Comparison of ENCODE assay signal across 15 mouse cellular contexts in genomic region chr12:55939281-55940142, GRCm38 (mm10).
DNase-seq lines count a peak whose midpoint lies in the region; ATAC-seq and TF ChIP-seq lines count a peak whose summit lies in the region.
"Had no signal": no experiment of that assay in that cellular context is flagged by ENCODE, and none has a peak within 500 bp of the region (broad histone marks: within the 10 kb centered on the region; RNA-seq: fewer than 3 reads in every experiment).

No protein-coding gene starts in this region.

- H3K4me2 ChIP-seq in hindbrain, embryonic 16.5 days (ENCODE audit: low read length) = peak overlapping the region; percentile 28; the same call in 1 of the 2 replicates
- H3K4me2 ChIP-seq in midbrain, postnatal 0 days (ENCODE audit: low read depth, low read length, poor library complexity, severe bottlenecking) = no peak overlapping the region
- H3K4me2 ChIP-seq: embryonic facial prominence, embryonic 13.5 days; stomach, embryonic 15.5 days had no signal

- no peaks in the 10 kb centered on the region for H3K9me3 ChIP-seq in hindbrain, embryonic 16.5 days (ENCODE audit: control insufficient read depth, low read length)
- no peaks in the 10 kb centered on the region for H3K9me3 ChIP-seq in midbrain, postnatal 0 days (ENCODE audit: low read length)
- H3K9me3 ChIP-seq: embryonic facial prominence, embryonic 13.5 days; stomach, embryonic 15.5 days had no signal

- 0 out of 2 replicates have a peak, but pooled peaks cover 4% of the 10 kb centered on the region for H3K27me3 ChIP-seq in hindbrain, embryonic 16.5 days (replicated peaks; ENCODE audit: control insufficient read depth, insufficient read depth, low read length)
- no peaks in the 10 kb centered on the region for H3K27me3 ChIP-seq in midbrain, postnatal 0 days (ENCODE audit: insufficient read depth, low read length)
- H3K27me3 ChIP-seq: embryonic facial prominence, embryonic 13.5 days; Patski; stomach, embryonic 15.5 days had no signal

- no peak overlapping the region for H3K9ac ChIP-seq in hindbrain, embryonic 16.5 days (ENCODE audit: low read depth, low read length)
- no peak overlapping the region for H3K9ac ChIP-seq in midbrain, postnatal 0 days (replicated peaks; ENCODE audit: low read length, poor library complexity, severe bottlenecking)
- H3K9ac ChIP-seq: embryonic facial prominence, embryonic 13.5 days; stomach, embryonic 15.5 days had no signal

- peak overlapping the region; percentile 63; the same call in 1 of the 2 replicates for H3K27ac ChIP-seq in hindbrain, embryonic 16.5 days (ENCODE audit: low read depth, low read length)
- H3K27ac ChIP-seq in midbrain, postnatal 0 days (ENCODE audit: low read depth, low read length) = peak overlapping the region; percentile 76
- H3K27ac ChIP-seq: embryonic facial prominence, embryonic 13.5 days; macrophage; stomach, embryonic 15.5 days had no signal

- no peaks in the 10 kb centered on the region for H3K36me3 ChIP-seq in hindbrain, embryonic 16.5 days (ENCODE audit: control insufficient read depth, insufficient read depth, low read length)
- H3K36me3 ChIP-seq in midbrain, postnatal 0 days (ENCODE audit: insufficient read depth, low read length) = no peaks in the 10 kb centered on the region
- H3K36me3 ChIP-seq: embryonic facial prominence, embryonic 13.5 days; stomach, embryonic 15.5 days had no signal

- no peak for TF ChIP-seq CTCF in midbrain, postnatal 0 days (IDR thresholded peaks at IDR 0.05)

- H3K4me1 ChIP-seq in hindbrain, embryonic 16.5 days (ENCODE audit: control insufficient read depth, insufficient read depth, low read depth, low read length) = peaks cover 4% of the 10 kb centered on the region; the same call in 1 of the 2 replicates
- H3K4me1 ChIP-seq in midbrain, postnatal 0 days (ENCODE audit: insufficient read depth, low read length) = peaks cover 3% of the 10 kb centered on the region; the same call in 1 of the 2 replicates
- H3K4me1 ChIP-seq: embryonic facial prominence, embryonic 13.5 days; stomach, embryonic 15.5 days had no signal

- WGBS in hindbrain, embryonic 16.5 days = 34% methylated on average over 10 of the region's 10 CpGs
- WGBS in midbrain, postnatal 0 days = 24% methylated on average over 10 of the region's 10 CpGs

- H3K4me3 ChIP-seq in hindbrain, embryonic 16.5 days (ENCODE audit: low read length) = no peak overlapping the region
- no peak overlapping the region for H3K4me3 ChIP-seq in midbrain, postnatal 0 days (ENCODE audit: low read depth, low read length)
- H3K4me3 ChIP-seq: embryonic facial prominence, embryonic 13.5 days; stomach, embryonic 15.5 days had no signal

- peak; percentile 93 for ATAC-seq in hindbrain, embryonic 16.5 days
- peak; percentile 89 for ATAC-seq in midbrain, postnatal 0 days (ENCODE audit: low FRiP score)
- ATAC-seq in activated CD4-positive, CD25-positive, alpha-beta regulatory T cell, adult 4 months = no peak
- ATAC-seq: Patski had no signal

- DNase-seq in embryo, embryonic 10 days (ENCODE audit: low spot score) = peak; percentile 41
- no peak for DNase-seq in embryo, embryonic 9.5 days (ENCODE audit: extremely low spot score)
- DNase-seq in embryo, embryonic 10.5 days (ENCODE audit: low spot score) = peak; percentile 48
- DNase-seq in midbrain, postnatal 0 days (ENCODE audit: low spot score) = peak; percentile 82
- no peak for DNase-seq in lung, postnatal 25 days (ENCODE audit: low spot score)
- no peak for DNase-seq in thymus, postnatal 4 days
- DNase-seq: gastrocnemius, postnatal 25 days; heart, postnatal 4 days; liver had no signal

Comparison
In these comparisons a context has a peak if more than half of its experiments do, and no peak if none do; other contexts are left out.
1. DNase-seq: peak in embryo, embryonic 10 days (single experiment), embryo, embryonic 10.5 days (single experiment) and midbrain, postnatal 0 days (single experiment); none in embryo, embryonic 9.5 days (single experiment), lung, postnatal 25 days (single experiment) and thymus, postnatal 4 days (single experiment).